Mouse (Mus musculus) left cerebral cortex, adult 8-10 months (tissue): ENCODE measurements at regions not wholly inside any gene's neighbourhood (a gene's known extent, or its start where the extent isn't known, plus 50 kb on each side); places are given as distances from the start of the nearest gene placed in this dataset.

Source experiments
- DNase-seq, 2 experiments: peaks; one replicate each; pipeline ENCODE4 v3.0.0; 2022; ENCODE audit warnings: low spot score in 2 of 2

- no peak for DNase-seq
Observed at GRCm38 (mm10) chr16:76603431-76603830, 229.8 kb upstream of the Nrip1 start.

- no peak for DNase-seq
Observed at GRCm38 (mm10) chr16:76600131-76600530, 226.5 kb upstream of the Nrip1 start.

GRCm38 (mm10) chr16:76591956-76592768 is 218.5 kb upstream of the Nrip1 start:
- DNase-seq, result no peak

GRCm38 (mm10) chr16:76589791-76590190 is 216.2 kb upstream of the Nrip1 start:
- no peak for DNase-seq

GRCm38 (mm10) chr16:76577206-76577605 is 203.6 kb upstream of the Nrip1 start:
- DNase-seq, result no peak

- peak in 1 of 2 experiments; percentile 19 for DNase-seq
Observed at GRCm38 (mm10) chr16:76575281-76575680, 201.7 kb upstream of the Nrip1 start.

GRCm38 (mm10) chr16:76566220-76566619 is 192.6 kb upstream of the Nrip1 start:
- DNase-seq, result no peak

- DNase-seq, result no peak
Observed at GRCm38 (mm10) chr16:76554846-76555245, 181.2 kb upstream of the Nrip1 start.

GRCm38 (mm10) chr16:76549628-76550027 is 176.0 kb upstream of the Nrip1 start:
- no peak for DNase-seq

- DNase-seq, result no peak
Observed at GRCm38 (mm10) chr16:76547087-76547486, 173.5 kb upstream of the Nrip1 start.

GRCm38 (mm10) chr16:76546632-76547031 is 173.0 kb upstream of the Nrip1 start:
- DNase-seq, result no peak

- DNase-seq, result no peak
Observed at GRCm38 (mm10) chr16:76545942-76546341, 172.3 kb upstream of the Nrip1 start.

- no peak for DNase-seq
Observed at GRCm38 (mm10) chr16:76544972-76545371, 171.3 kb upstream of the Nrip1 start.

GRCm38 (mm10) chr16:76540964-76541363 is 167.3 kb upstream of the Nrip1 start:
- no peak for DNase-seq

GRCm38 (mm10) chr16:76540328-76540923 is 166.8 kb upstream of the Nrip1 start:
- no peak for DNase-seq

GRCm38 (mm10) chr16:76539669-76540068 is 166.0 kb upstream of the Nrip1 start:
- DNase-seq, result no peak

GRCm38 (mm10) chr16:76537871-76538270 is 164.2 kb upstream of the Nrip1 start:
- DNase-seq, result no peak

- no peak for DNase-seq
Observed at GRCm38 (mm10) chr16:76532928-76533217, 159.2 kb upstream of the Nrip1 start.

GRCm38 (mm10) chr16:76532142-76532927 is 158.7 kb upstream of the Nrip1 start:
- DNase-seq, result no peak

- no peak for DNase-seq
Observed at GRCm38 (mm10) chr16:76530886-76531285, 157.3 kb upstream of the Nrip1 start.

- no peak for DNase-seq
Observed at GRCm38 (mm10) chr16:76529613-76530012, 156.0 kb upstream of the Nrip1 start.
